Mouse (Mus musculus) neural tube, embryonic 14.5 days (tissue): ENCODE results near the gene Drosha. TPM values are rescaled to one million over a fixed set of nuclear protein-coding genes. Genes with fewer than 3 reads are reported as not detected.
"Not testable (repeated sequence)": the region's sequence is repeated elsewhere in the genome, so short reads cannot be mapped to it uniquely, and the experiment has no call there.

Experiments
- ATAC-seq: fragments of 200-750 bp; cut with Nextera tagmentation; 2 replicates; pipeline ENCODE4 v1.8.0; 2017; ENCODE audit warnings: low read depth, mild to moderate bottlenecking, moderate TSS enrichment, moderate library complexity
- H3K27ac ChIP-seq: fragments of 300-500 bp; sonication (generic); 2 replicates; pipeline ENCODE4 v1.5.1; 2014; ENCODE audit warnings: low read depth, mild to moderate bottlenecking, control low read depth, low read length, moderate library complexity, mixed read lengths
- H3K27me3 ChIP-seq: fragments of 300-500 bp; sonication (generic); 2 replicates; pipeline ENCODE4 v1.6.1; 2014; ENCODE audit warnings: low read length; ENCODE audit not compliant: control insufficient read depth, insufficient read depth
- H3K36me3 ChIP-seq: fragments of 300-500 bp; sonication (generic); 2 replicates; pipeline ENCODE4 v1.6.1; 2014; ENCODE audit warnings: low read length, mixed read lengths; ENCODE audit not compliant: control insufficient read depth, insufficient read depth
- H3K4me1 ChIP-seq: fragments of 300-500 bp; sonication (generic); 2 replicates; pipeline ENCODE4 v1.6.1; 2014; ENCODE audit warnings: low read length; ENCODE audit not compliant: control insufficient read depth, insufficient read depth
- H3K4me2 ChIP-seq: fragments of 300-500 bp; sonication (generic); 2 replicates; pipeline ENCODE4 v1.6.1; 2014; ENCODE audit warnings: mild to moderate bottlenecking, low read depth, low read length, control low read depth
- H3K4me3 ChIP-seq: fragments of 300-500 bp; sonication (generic); 2 replicates; pipeline ENCODE4 v1.5.1; 2014; ENCODE audit warnings: low read depth, low read length, control low read depth, mixed read lengths
- H3K9ac ChIP-seq: fragments of 300-500 bp; sonication (generic); replicated peaks from 2 replicates; pipeline ENCODE4 v1.6.1; 2014; ENCODE audit warnings: low read depth, mild to moderate bottlenecking, control low read depth, low read length, mixed read lengths
- H3K9me3 ChIP-seq: fragments of 300-500 bp; sonication (generic); 2 replicates; pipeline ENCODE4 v1.6.1; 2016; ENCODE audit warnings: low read length; ENCODE audit not compliant: control insufficient read depth
- WGBS: fragments of 180-500 bp; shearing (Covaris S2); extraction: QIAGEN DNeasy Blood & Tissue Kit; methylation state at CpG from one replicate; pipeline ENCODE4 v1.1.7; 2014; 5-methylcytosine and 5-hydroxymethylcytosine counted together
- polyA plus RNA-seq: library from polyadenylated mRNA; unstranded; fragments of >200 nt; fragmentation: Nextera tagmentation; extraction: Ambion mirVana; gene quantifications from 2 replicates; pipeline ENCODE4 v1.2.1, GENCODE M21; 2014

Gene Drosha
- polyA plus RNA-seq, 1 experiment from 2014 or later, result 55.8 TPM

- Histone ChIP-seq H3K27me3 (no peaks in the 10 kb centered on the region), H3K27ac (no peak overlapping the region), H3K4me3 (no peak overlapping the region), H3K4me2 (no peak overlapping the region), H3K9ac (no peak overlapping the region), H3K36me3 (peaks cover 12% of the 10 kb centered on the region), H3K9me3 (no peaks in the 10 kb centered on the region), H3K4me1 (no peaks in the 10 kb centered on the region)
- WGBS, result 89% methylated on average over 19 of the region's 19 CpGs
- no peak for ATAC-seq
Observed at GRCm38 (mm10) chr15:12907962-12908719, 83.5 kb downstream of the Drosha start.

- 87% methylated on average over 4 of the region's 4 CpGs for WGBS
- Histone ChIP-seq H3K9ac (no peak overlapping the region), H3K4me3 (no peak overlapping the region), H3K27me3 (no peaks in the 10 kb centered on the region), H3K4me2 (no peak overlapping the region), H3K9me3 (no peaks in the 10 kb centered on the region), H3K36me3 (peaks cover 12% of the 10 kb centered on the region), H3K4me1 (no peaks in the 10 kb centered on the region), H3K27ac (no peak overlapping the region)
- ATAC-seq, result no peak
Observed at GRCm38 (mm10) chr15:12908720-12909028, 84.1 kb downstream of the Drosha start.

GRCm38 (mm10) chr15:12909171-12909570 is 84.6 kb downstream of the Drosha start:
- no peaks in the 10 kb centered on the region for H3K4me1 ChIP-seq

GRCm38 (mm10) chr15:12911082-12911481 is 86.5 kb downstream of the Drosha start:
- Histone ChIP-seq H3K4me3 (no peak overlapping the region), H3K36me3 (peaks cover 14% of the 10 kb centered on the region), H3K4me1 (no peaks in the 10 kb centered on the region), H3K9me3 (no peaks in the 10 kb centered on the region), H3K4me2 (no peak overlapping the region), H3K9ac (no peak overlapping the region), H3K27me3 (no peaks in the 10 kb centered on the region), H3K27ac (no peak overlapping the region)
- WGBS, result 84% methylated on average over 7 of the region's 7 CpGs
- no peak for ATAC-seq

More at GRCm38 (mm10) chr15:12909171-12909570, 84.6 kb downstream of the Drosha start:
- H3K27me3 ChIP-seq, result no peaks in the 10 kb centered on the region
- peaks cover 16% of the 10 kb centered on the region for H3K36me3 ChIP-seq
- no peak for ATAC-seq
- 78% methylated on average over 7 of the region's 7 CpGs for WGBS
- no peaks in the 10 kb centered on the region for H3K9me3 ChIP-seq
- H3K4me3 ChIP-seq, result no peak overlapping the region
- no peak overlapping the region for H3K4me2 ChIP-seq
- H3K27ac ChIP-seq, result no peak overlapping the region
- H3K9ac ChIP-seq, result no peak overlapping the region

GRCm38 (mm10) chr15:12916314-12916815 is 91.8 kb downstream of the Drosha start:
- H3K4me3 ChIP-seq, result no peak overlapping the region
- no peaks in the 10 kb centered on the region for H3K9me3 ChIP-seq
- ATAC-seq, result peak; percentile 32; the same call in 1 of the 2 replicates
- peaks cover 31% of the 10 kb centered on the region for H3K36me3 ChIP-seq
- H3K9ac ChIP-seq, result no peak overlapping the region
- 74% methylated on average over 10 of the region's 10 CpGs for WGBS
- no peaks in the 10 kb centered on the region for H3K27me3 ChIP-seq
- no peaks in the 10 kb centered on the region for H3K4me1 ChIP-seq
- H3K4me2 ChIP-seq, result no peak overlapping the region
- no peak overlapping the region for H3K27ac ChIP-seq

GRCm38 (mm10) chr15:12919326-12919966 is 94.8 kb downstream of the Drosha start:
- peaks cover 36% of the 10 kb centered on the region for H3K36me3 ChIP-seq
- WGBS, result 90% methylated on average over 11 of the region's 11 CpGs
- not testable (repeated sequence) for H3K4me2 ChIP-seq, H3K27me3 ChIP-seq, ATAC-seq, H3K27ac ChIP-seq, H3K9ac ChIP-seq, H3K4me1 ChIP-seq, H3K4me3 ChIP-seq, H3K9me3 ChIP-seq

GRCm38 (mm10) chr15:12919967-12920870 is 95.6 kb downstream of the Drosha start:
- no peaks in the 10 kb centered on the region for H3K9me3 ChIP-seq
- H3K27me3 ChIP-seq, result no peaks in the 10 kb centered on the region
- no peak overlapping the region for H3K4me2 ChIP-seq
- H3K27ac ChIP-seq, result no peak overlapping the region
- H3K36me3 ChIP-seq, result peaks cover 36% of the 10 kb centered on the region
- 77% methylated on average over 24 of the region's 24 CpGs for WGBS
- H3K4me1 ChIP-seq, result no peaks in the 10 kb centered on the region
- no peak overlapping the region for H3K9ac ChIP-seq
- ATAC-seq, result peak; percentile 48; the same call in 1 of the 2 replicates
- H3K4me3 ChIP-seq, result no peak overlapping the region

GRCm38 (mm10) chr15:12921901-12922300 is 97.3 kb downstream of the Drosha start:
- no peaks in the 10 kb centered on the region for H3K9me3 ChIP-seq
- no peak overlapping the region for H3K4me2 ChIP-seq
- no peak overlapping the region for H3K4me3 ChIP-seq
- no peak for ATAC-seq
- H3K27me3 ChIP-seq, result no peaks in the 10 kb centered on the region
- H3K36me3 ChIP-seq, result peaks cover 40% of the 10 kb centered on the region
- no peak overlapping the region for H3K27ac ChIP-seq
- no peaks in the 10 kb centered on the region for H3K4me1 ChIP-seq
- no peak overlapping the region for H3K9ac ChIP-seq
- 95% methylated on average over 6 of the region's 6 CpGs for WGBS
